Mouse (Mus musculus) liver, embryonic 16.5 days (tissue): ENCODE measurements around the gene Usp11. TPM values are rescaled to one million over a fixed set of nuclear protein-coding genes. Genes with fewer than 3 reads are reported as not detected.
"Not testable (repeated sequence)": the region's sequence is repeated elsewhere in the genome, so short reads cannot be mapped to it uniquely, and the experiment has no call there.

ENCODE experiments used
- ATAC-seq: fragments of 200-750 bp; cut with Nextera tagmentation; 2 replicates; pipeline ENCODE4 v1.8.0; 2017; ENCODE audit warnings: low read depth, mild to moderate bottlenecking, moderate number of reproducible peaks, moderate library complexity
- H3K27ac ChIP-seq: fragments of 300-500 bp; sonication (generic); 2 replicates; pipeline ENCODE4 v1.5.1; 2014; ENCODE audit warnings: mild to moderate bottlenecking, low read length
- H3K27me3 ChIP-seq: fragments of 300-500 bp; sonication (generic); 2 replicates; pipeline ENCODE4 v1.6.1; 2014; ENCODE audit warnings: low read depth, low read length, mixed read lengths; ENCODE audit not compliant: control insufficient read depth, insufficient read depth
- H3K36me3 ChIP-seq: fragments of 300-500 bp; sonication (generic); 2 replicates; pipeline ENCODE4 v1.6.1; 2014; ENCODE audit warnings: mild to moderate bottlenecking; ENCODE audit not compliant: control insufficient read depth, insufficient read depth
- H3K4me1 ChIP-seq: fragments of 300-500 bp; sonication (generic); 2 replicates; pipeline ENCODE4 v1.6.1; 2014; ENCODE audit warnings: low read depth, low read length, mixed read lengths; ENCODE audit not compliant: control insufficient read depth
- H3K4me2 ChIP-seq: fragments of 300-500 bp; sonication (generic); 2 replicates; pipeline ENCODE4 v1.6.1; 2014; ENCODE audit warnings: low read depth, low read length, mixed read lengths
- H3K4me3 ChIP-seq: fragments of 300-500 bp; sonication (generic); 2 replicates; pipeline ENCODE4 v1.5.1; 2014; ENCODE audit warnings: low read depth, mild to moderate bottlenecking, low read length
- H3K9ac ChIP-seq: fragments of 300-500 bp; sonication (generic); 2 replicates; pipeline ENCODE4 v1.6.1; 2014; ENCODE audit warnings: low read depth, low read length
- H3K9me3 ChIP-seq: fragments of 300-500 bp; sonication (generic); replicated peaks from 2 replicates; pipeline ENCODE4 v1.6.1; 2016; ENCODE audit warnings: low read length; ENCODE audit not compliant: control insufficient read depth
- whole genome bisulfite sequencing: fragments of 180-500 bp; shearing (Covaris S2); extraction: QIAGEN DNeasy Blood & Tissue Kit; methylation state at CpG from one replicate; pipeline ENCODE4 v1.1.7; 2014; ENCODE audit not compliant: insufficient replicate concordance; 5-methylcytosine and 5-hydroxymethylcytosine counted together
- polyA plus RNA-seq: library from polyadenylated mRNA; unstranded; fragments of >200 nt; fragmentation: Nextera tagmentation; extraction: Ambion mirVana; gene quantifications from 2 replicates; pipeline ENCODE4 v1.2.1, GENCODE M21; 2015

The Usp11 gene
- polyA plus RNA-seq, 1 experiment from 2014 or later, result 6.7 TPM

DNA sequence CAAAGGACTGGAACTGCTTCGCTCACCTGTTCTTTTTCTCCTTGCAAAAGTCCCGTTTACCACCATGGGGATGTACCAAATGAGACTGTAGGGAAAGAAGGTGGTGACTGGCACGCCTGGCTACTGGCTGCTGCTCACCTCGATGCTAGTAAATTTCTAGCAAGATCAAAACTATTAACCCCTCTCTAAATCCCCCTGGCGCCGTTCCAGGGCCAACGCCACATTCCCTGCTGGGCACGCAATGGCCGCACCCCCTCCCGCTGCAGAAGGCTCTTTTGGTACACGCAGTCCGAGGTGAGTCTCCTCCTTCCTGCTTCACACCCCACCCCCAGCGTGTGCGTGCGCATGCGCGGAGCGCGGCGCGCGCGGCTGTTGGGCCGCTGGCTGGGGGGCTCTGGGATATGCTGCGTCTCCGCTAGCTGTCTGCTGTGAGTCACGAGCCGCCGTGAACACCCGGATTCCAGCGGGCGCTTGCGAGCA lies 15.6 kb upstream of the Usp11 start:
- Histone ChIP-seq H3K9ac (peak overlapping the region; percentile 90), H3K27me3 (no peaks in the 10 kb centered on the region), H3K27ac (peak overlapping the region; percentile 93), H3K4me2 (peak overlapping the region; percentile 66), H3K4me1 (peaks cover 16% of the 10 kb centered on the region), H3K36me3 (no peaks in the 10 kb centered on the region), H3K4me3 (peak overlapping the region; percentile 81), H3K9me3 (no peaks in the 10 kb centered on the region)
- 12% methylated on average over 29 of the region's 33 CpGs for WGBS
- peak; percentile 91 for ATAC-seq

DNA sequence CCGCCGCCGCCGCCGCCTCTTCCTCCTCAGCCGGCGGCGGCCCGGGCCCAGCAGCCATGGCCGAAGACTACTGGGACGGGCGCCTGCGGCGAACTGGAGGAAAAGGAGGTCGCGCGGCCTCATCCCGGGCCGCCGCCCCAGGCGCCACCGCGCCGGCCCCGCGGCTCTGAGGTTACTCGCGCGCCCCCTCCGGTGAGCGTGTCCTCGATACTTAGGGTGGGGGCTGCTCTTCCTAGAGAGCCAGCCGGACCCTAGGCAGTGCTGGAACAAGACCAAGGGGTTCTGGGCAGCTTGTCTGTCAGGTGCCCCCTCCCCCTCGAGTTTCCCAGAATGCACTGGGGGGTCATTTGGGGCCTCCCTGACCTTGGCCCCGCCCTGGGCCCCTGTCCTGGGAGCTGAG lies 15.1 kb upstream of the Usp11 start:
- Histone ChIP-seq H3K27me3 (no peaks in the 10 kb centered on the region), H3K4me2 (peak overlapping the region; percentile 66), H3K4me1 (peaks cover 16% of the 10 kb centered on the region), H3K36me3 (peaks cover 1% of the 10 kb centered on the region), H3K9me3 (no peaks in the 10 kb centered on the region), H3K27ac (peak overlapping the region; percentile 93), H3K9ac (peak overlapping the region; percentile 90), H3K4me3 (peak overlapping the region; percentile 81)
- peak; percentile 31 for ATAC-seq
- WGBS, result 13% methylated on average over 6 of the region's 35 CpGs

DNA sequence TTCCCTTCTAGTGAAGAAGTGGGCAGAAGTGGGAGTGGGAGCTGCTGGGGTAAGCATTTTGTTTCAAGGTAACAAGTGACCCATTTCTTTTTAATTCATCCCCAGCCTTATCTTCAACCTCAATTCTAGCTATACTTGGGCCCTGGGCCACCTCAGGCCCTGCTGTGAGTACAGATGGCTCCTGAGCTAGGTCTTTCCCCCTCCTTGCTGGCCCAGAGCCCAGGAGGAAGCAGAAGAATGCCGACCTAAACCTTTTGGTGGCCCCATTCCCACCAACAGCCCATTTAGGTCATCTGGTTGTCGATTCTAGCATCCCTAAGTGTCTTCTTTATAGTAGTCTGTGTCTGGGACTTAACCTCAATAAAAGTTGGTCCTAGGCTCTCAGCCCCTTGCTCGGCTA lies 12.1 kb upstream of the Usp11 start:
- Histone ChIP-seq H3K4me3 (no peak overlapping the region), H3K9ac (no peak overlapping the region), H3K4me2 (no peak overlapping the region), H3K36me3 (peaks cover 20% of the 10 kb centered on the region), H3K27ac (no peak overlapping the region), H3K27me3 (no peaks in the 10 kb centered on the region), H3K4me1 (peaks cover 15% of the 10 kb centered on the region), H3K9me3 (no peaks in the 10 kb centered on the region)
- WGBS, result 56% methylated on average over 3 of the region's 3 CpGs
- ATAC-seq, result no peak

DNA sequence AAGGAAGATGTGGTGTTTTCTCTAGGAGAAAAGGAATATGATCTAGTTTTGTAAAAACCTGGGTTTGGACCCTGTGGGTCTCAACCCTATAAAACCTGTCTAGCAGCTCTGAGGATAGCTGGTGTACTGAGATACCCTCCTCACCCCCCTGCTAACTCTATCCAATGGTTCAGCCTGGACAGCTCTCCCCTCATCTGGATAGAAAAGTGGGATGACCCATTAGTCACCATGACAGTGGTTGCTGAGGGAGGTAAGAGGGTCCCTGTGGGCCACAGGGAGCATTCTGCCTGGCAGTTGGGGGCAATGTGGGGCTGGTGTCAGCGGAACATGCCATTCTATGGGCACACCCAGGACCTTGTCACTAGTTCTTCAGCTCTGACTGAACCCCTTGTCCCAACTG lies 11.1 kb upstream of the Usp11 start:
- peaks cover 9% of the 10 kb centered on the region; the same call in 1 of the 2 replicates for H3K4me1 ChIP-seq
- no peaks in the 10 kb centered on the region for H3K9me3 ChIP-seq
- ATAC-seq, result no peak
- no peak overlapping the region for H3K9ac ChIP-seq
- 58% methylated on average over 1 of the region's 1 CpGs for WGBS
- H3K4me3 ChIP-seq, result no peak overlapping the region
- H3K4me2 ChIP-seq, result no peak overlapping the region
- H3K36me3 ChIP-seq, result peaks cover 25% of the 10 kb centered on the region
- H3K27me3 ChIP-seq, result no peaks in the 10 kb centered on the region
- no peak overlapping the region for H3K27ac ChIP-seq

DNA sequence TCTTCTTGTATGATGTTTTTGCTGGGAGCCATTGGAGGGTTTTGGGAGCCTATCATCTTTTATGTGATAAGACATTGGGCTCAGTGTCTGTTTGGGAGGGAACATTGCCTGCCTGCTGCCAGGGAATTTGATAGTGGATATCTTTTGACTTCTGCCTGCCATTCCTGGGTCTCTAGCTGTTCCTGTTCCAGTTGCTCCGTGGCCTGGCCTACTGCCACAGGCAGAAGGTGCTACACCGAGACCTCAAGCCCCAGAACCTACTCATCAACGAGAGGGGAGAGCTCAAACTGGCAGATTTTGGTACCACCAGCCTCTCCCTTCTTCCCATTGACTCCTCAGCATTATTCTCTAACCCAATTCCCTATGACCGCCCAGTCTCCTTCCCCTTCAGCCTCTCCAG lies 7.9 kb upstream of the Usp11 start:
- WGBS, result 69% methylated on average over 3 of the region's 4 CpGs
- H3K9ac ChIP-seq, result no peak overlapping the region

DNA sequence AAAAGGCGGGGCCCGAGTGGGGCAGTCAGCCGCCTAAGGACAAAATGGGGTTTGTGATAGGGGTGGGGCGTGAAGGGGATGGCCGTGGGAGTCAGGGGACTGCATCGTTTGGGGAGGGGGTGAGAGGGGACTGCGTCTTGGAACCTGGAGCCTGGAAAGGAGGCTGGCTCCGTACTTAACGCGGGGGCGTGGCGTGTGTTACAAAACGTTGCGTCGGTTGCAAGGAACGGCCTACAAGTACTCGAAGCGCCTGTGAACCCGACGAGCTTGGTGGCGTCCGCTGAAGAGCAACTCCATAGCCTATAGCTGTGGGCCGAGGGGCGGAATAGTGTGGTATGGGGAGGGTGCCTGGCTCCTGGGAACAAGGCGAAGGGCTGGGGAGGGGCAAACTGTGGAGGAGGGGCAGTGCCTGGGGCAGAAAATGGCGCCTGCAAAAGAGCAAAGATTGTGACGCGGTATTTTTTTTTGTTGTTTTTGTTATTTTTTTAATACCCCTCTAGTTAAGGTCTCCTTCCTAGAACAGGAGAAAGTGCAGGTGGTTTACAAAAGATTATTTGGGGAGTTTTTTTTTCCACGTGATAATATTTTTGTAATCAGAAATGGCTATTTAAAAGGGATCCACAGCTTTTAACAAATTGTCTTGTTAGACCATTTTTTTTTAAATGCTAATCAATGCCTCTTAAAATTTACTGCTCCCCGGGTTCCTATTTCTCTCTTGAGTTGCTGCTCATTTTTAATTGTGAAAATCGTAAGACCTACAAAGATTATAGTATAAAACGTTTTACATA lies 783 bp downstream of the Usp11 start:
- H3K9me3 ChIP-seq, result no peaks in the 10 kb centered on the region

More for the DNA sequence above, 7.9 kb upstream of the Usp11 start:
- ATAC-seq, result no peak
- Histone ChIP-seq H3K9me3 (no peaks in the 10 kb centered on the region), H3K27ac (no peak overlapping the region), H3K4me2 (no peak overlapping the region), H3K36me3 (peaks cover 30% of the 10 kb centered on the region), H3K4me1 (no peaks in the 10 kb centered on the region), H3K27me3 (no peaks in the 10 kb centered on the region), H3K4me3 (no peak overlapping the region)

DNA sequence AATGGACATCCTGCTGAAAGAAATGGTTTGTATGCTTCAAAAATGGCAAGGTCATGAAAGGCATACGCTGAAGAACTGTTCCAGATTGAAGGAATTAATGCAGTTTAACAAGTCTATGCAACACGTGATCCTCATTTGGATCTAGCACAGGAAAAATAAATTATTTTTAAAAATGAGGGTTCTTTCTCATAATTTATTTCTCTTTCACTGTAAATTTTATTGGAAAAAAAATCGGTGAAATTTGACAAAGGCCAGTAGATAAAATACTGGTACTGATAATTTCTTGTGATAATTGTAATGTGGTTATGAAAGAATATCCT lies 1.3 kb downstream of the Usp11 start:
- no peak for ATAC-seq
- WGBS, result 22% methylated on average over 3 of the region's 3 CpGs
- H3K9ac ChIP-seq, result no peak overlapping the region
- no peak overlapping the region; the same call in 1 of the 2 replicates for H3K4me3 ChIP-seq
- H3K27me3 ChIP-seq, result no peaks in the 10 kb centered on the region
- peak overlapping the region; percentile 28; the same call in 1 of the 2 replicates for H3K4me2 ChIP-seq
- peaks cover 4% of the 10 kb centered on the region; the same call in 1 of the 2 replicates for H3K4me1 ChIP-seq
- H3K27ac ChIP-seq, result no peak overlapping the region
- no peaks in the 10 kb centered on the region for H3K36me3 ChIP-seq
- no peaks in the 10 kb centered on the region for H3K9me3 ChIP-seq

More for the DNA sequence above, 783 bp downstream of the Usp11 start:
- Histone ChIP-seq H3K27me3 (no peaks in the 10 kb centered on the region), H3K4me3 (peak overlapping the region; percentile 71), H3K4me2 (peak overlapping the region; percentile 80), H3K9ac (peak overlapping the region; percentile 69), H3K27ac (peak overlapping the region; percentile 83), H3K4me1 (peaks cover 4% of the 10 kb centered on the region; the same call in 1 of the 2 replicates), H3K36me3 (no peaks in the 10 kb centered on the region)
- WGBS, result 11% methylated on average over 32 of the region's 32 CpGs
- ATAC-seq, result peak; percentile 99

DNA sequence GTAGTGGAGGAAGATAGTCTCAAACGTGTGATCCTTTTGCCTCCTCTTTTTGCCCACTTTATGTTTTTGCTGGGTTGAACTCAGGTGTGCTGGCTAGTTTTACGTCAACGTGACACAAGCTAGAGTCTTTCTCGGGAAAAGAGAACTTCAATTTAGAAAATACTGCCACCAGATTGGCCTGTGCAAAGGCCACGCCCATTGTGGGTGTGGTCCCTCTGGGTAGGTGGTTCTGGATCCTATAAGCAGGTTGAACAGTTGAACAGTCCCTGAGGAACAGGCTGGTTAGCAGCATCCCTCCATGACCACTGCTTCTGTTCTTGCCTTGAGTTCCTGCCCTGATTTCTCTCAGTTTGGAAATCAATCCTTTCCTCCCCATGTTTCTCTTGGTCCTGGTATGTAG lies 25.0 kb downstream of the Usp11 start:
- no peaks in the 10 kb centered on the region for H3K9me3 ChIP-seq
- no peak overlapping the region for H3K9ac ChIP-seq
- 58% methylated on average over 5 of the region's 5 CpGs for WGBS
- no peak overlapping the region for H3K4me2 ChIP-seq
- no peaks in the 10 kb centered on the region for H3K36me3 ChIP-seq
- ATAC-seq, result no peak
- no peak overlapping the region for H3K4me3 ChIP-seq
- H3K27me3 ChIP-seq, result no peaks in the 10 kb centered on the region
- H3K27ac ChIP-seq, result no peak overlapping the region
- H3K4me1 ChIP-seq, result no peaks in the 10 kb centered on the region

DNA sequence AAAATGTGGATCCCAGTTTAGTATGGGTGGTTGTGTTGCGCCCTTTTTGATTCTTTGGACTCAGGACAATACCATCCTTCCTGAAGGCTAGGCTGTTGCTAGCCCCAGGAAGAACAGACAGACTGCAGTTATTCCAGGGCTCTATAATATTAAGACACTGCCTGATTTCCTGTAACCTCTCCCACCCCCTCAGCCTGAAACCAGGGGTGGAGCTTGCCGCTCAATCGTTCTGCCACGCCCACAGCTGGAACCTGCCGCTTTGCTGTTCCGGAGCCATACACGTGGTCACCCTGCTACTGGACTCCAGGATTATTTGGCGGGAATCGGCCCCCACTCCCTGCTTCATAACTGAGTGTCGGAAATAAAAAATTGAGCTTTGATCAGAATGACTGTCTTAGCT lies 26.3 kb downstream of the Usp11 start:
- WGBS, result 37% methylated on average over 10 of the region's 10 CpGs
- not testable (repeated sequence) for H3K4me2 ChIP-seq, ATAC-seq

More for the DNA sequence above, 26.3 kb downstream of the Usp11 start:
- not testable (repeated sequence) for H3K9me3 ChIP-seq, H3K4me1 ChIP-seq, H3K4me3 ChIP-seq, H3K9ac ChIP-seq, H3K36me3 ChIP-seq, H3K27ac ChIP-seq, H3K27me3 ChIP-seq
